Mouse (Mus musculus) right cerebral cortex, postnatal 36 days (tissue): ENCODE measurements around the gene Faah.

Experiments
- DNase-seq, 2 experiments: peaks; one replicate each; pipeline ENCODE4 v3.0.0; 2022; ENCODE audit warnings: low spot score in 2 of 2, mixed read lengths in 1 of 2

Faah gene

GRCm38 (mm10) chr4:115943669-115944314 lies 73.9 kb downstream of the Faah start:
- DNase-seq = no peak

DNA sequence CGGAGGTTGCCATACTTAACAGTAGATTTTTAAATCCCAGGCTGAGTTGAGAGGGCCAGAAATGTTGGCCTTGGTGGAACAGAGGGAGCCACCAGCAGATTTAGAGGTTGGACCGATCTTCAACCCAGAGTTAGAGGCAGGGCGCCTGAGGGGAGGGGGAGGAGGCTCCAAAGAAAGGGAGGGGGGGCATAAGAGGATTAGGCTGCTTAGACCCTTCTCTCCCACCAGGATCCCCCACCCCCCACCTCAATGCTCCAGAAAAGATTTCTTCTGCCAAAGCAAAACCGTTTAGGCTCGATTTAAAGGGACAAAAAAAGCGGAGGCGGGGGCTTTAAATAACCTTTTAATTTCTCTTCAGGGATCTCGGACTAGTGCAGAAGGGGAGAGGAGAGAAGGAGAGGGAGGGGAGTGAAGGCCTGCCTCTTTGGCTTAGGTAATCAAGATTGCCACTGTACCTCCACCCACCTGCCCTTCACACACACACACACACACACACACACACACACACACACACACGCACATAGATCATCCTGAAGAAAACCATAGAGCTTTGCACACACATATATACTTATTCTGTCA lies 76.4 kb downstream of the Faah start:
- DNase-seq = no peak

- DNase-seq = no peak
Measured at GRCm38 (mm10) chr4:115940681-115941080, 77.0 kb downstream of the Faah start.

- DNase-seq = no peak
Measured at GRCm38 (mm10) chr4:115939295-115940102, 78.2 kb downstream of the Faah start, which contains the start of gene Dmbx1. Gene Dmbx1 (minus strand): TSS chr4:115939926.

GRCm38 (mm10) chr4:115938276-115939160 lies 79.2 kb downstream of the Faah start:
- peak in 1 of 2 experiments; percentile 9 for DNase-seq

DNA sequence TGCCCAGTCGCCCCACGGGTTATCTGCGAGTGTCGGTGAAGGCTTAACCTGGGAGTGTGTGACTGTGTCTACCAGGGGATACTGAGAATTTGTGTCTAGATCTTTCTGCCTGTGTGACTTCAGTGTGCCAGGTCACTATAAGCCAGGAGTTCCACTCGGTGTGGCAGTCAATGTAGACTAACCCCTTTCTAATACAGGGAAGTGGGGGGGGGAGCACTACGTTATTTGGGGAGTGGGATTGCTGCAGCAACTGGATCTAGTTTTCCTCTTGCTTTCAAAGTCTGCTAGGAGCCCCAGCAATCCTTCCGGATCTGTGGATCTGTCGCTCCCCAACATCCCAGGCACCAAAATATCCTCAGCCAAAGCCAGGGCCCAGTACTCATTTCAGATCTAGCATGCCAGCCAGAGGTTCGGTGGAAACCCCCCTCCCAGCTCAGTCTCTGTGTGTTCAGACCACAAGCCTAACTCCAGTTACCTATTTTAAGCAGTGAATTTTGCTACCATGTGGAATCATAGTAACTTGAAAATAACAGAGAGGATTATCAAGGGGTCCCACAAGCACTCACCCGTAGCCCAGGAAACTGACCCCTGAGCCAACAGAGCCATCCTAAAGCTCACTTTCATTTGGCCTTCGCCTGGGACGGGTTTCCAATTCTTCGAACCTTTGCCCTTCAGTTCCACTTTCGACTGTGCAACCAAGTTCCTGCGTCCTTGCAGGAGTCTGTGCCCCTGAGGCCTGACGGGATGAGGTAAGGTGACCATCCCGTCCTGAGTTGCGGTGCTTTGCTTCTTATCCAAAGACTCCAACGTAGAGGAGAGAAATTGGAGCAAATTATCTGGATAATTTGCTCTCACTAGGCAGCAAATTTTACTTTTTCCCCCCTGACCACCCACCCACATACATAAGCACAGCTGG lies 80.4 kb downstream of the Faah start:
- no peak for DNase-seq

DNA sequence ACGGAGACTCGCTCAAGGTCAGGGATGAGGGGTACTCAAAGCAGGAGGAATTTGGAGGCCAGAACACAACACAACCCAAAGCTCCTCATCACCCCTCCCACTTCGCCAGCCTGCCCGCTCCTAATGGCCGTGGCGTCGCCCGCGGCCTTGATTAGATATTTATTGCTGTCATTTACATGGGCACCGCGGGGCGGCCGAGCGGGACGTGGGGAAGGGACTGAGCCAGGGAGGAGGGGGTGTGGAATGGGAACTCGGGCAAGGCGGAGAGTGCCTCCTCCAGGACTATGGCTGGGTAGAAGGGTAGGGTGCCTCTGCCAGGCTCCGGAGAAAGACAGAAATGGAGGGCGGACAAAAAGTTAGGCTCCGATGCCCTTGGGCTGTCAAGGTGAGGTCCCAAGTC lies 81.1 kb downstream of the Faah start:
- no peak for DNase-seq

GRCm38 (mm10) chr4:115935835-115936581 lies 81.7 kb downstream of the Faah start:
- DNase-seq = no peak

DNA sequence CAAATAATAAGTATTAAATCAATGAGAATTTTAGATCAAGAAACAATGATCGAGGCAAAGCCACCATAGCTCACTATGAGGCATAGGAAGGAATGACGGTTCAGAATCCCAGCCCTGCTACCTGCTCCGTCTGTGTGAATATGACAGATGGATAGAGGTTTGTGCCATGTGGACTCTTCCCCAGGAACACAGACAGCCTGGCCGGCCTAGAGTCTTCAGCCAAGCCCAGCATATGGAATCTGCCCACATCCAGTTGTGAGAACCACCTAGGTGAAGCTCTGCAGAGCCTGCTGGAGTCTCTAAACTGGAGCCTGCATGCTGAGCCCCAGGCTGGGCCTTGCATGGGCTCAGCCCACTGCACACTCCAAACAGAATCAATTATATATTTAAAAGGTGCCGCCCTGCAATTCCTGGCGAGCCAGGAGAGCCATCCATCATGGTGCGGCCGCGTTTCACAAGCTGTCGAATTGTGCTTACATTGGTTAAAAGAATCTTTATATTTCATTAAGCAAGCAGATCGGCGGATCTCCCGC lies 86.1 kb downstream of the Faah start:
- no peak for DNase-seq

DNA sequence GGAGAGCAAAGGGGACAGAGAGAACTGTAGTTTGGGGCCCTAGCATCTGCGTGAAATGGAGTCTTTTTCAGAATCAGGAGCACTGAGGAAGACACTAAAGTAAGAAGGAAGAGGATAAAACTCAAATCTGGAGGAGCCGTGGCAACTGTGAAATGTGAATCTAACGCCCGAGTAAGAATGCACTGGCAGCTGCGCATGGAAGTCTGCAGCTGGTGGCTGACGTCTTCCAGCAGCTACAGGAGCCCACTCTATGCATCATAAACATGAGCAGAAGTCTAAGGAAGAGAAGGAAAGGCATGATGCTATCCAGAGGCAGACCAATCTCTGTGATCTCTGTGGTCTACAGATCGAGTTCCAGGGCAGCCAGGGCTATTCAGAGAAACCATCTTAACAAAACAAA lies 90.1 kb downstream of the Faah start:
- no peak for DNase-seq

DNA sequence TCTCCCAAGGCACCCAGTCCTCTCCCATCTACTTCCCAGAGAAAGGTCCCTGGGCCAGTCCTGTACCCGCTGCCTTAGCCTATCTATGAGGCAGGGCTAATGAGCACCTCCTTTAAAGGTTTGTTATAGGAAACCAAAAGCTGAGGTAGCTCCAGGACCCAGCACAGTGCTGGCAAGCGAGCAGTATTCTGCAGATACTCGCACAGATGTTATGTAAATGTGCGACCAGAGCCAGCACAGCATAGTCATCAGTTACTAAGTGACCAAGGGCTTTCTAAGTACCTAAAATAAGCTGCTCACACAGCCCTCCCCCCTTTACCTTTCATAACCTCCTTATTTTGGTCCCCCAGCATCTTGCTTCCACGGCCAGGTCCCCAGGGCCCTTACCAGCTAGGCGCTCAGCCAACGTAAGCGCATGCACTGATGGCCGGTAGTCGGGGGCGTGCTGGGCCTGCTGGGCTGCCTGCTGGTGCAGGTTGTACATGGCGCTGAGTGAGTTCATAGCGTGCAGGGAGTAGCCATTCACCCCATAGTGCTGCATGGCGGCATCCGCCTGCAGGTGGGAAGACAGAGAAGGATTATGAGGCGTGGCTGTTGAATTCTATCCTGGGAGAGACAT lies 94.4 kb downstream of the Faah start:
- DNase-seq = no peak

- no peak for DNase-seq
Measured at GRCm38 (mm10) chr4:115922688-115923087, 95.0 kb downstream of the Faah start.

DNA sequence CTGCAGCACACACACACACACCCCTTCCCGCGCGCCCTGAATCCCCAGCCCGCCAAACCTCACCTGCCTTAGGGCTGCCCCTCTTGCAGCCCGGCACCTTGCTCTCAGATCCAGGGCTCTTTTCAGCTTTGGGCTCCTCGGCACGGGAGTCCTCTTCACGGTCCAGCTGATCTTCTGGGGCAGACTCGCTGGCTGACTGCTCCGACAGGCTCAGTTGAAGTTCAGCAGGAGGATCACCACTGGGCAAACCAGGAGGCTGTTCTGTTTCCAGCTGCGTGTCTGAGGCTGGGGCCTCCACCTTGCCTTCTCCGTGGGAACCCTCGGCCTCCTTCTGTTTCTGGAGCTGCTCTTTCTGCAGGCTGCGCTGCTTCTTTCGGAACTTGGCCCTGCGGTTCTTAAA lies 97.8 kb downstream of the Faah start:
- DNase-seq = no peak
